Mouse (Mus musculus): ENCODE results near the gene Olfr46.
"Not testable (repeated sequence)": the region's sequence is repeated elsewhere in the genome, so short reads cannot be mapped to it uniquely, and the experiment has no call there.

Olfr46 gene

GRCm38 (mm10) chr7:140600969-140601368 lies at the start of gene Olfr46:
TSS of gene Olfr46 (plus strand) at chr7:140601269.
- not testable (repeated sequence) for DNase-seq

- DNase-seq, result no peak
Observed at GRCm38 (mm10) chr7:140567586-140567985, 33.5 kb upstream of the Olfr46 start, which contains the start of gene Olfr538. TSS of gene Olfr538 (plus strand) at chr7:140567886.

GRCm38 (mm10) chr7:140628670-140629069 lies 27.6 kb downstream of the Olfr46 start, which contains the start of gene Olfr61:
TSS of gene Olfr61 (plus strand) at chr7:140628970.
- DNase-seq, result not testable (repeated sequence)

GRCm38 (mm10) chr7:140630559-140630958 lies 29.5 kb downstream of the Olfr46 start:
- DNase-seq, result no peak

- no peak for DNase-seq
Observed at GRCm38 (mm10) chr7:140646152-140646551, 45.1 kb downstream of the Olfr46 start, which contains the start of gene Olfr53. TSS of gene Olfr53 (plus strand) at chr7:140646452.

- no peak for DNase-seq
Observed at GRCm38 (mm10) chr7:140659630-140660029, 58.6 kb downstream of the Olfr46 start, which contains the start of gene Olfr539. TSS of gene Olfr539 (plus strand) at chr7:140659930.

All from retina, postnatal 1 day (tissue).